In genomic region chr12:76187849-76188248, GRCm38 (mm10) we compare ENCODE assay signal across 8 mouse cellular contexts. TPM values are rescaled to one million over a fixed set of nuclear protein-coding genes. Genes with fewer than 3 reads are reported as not detected.
A peak's percentile ranks its signal among the peaks of the same experiment; 100 is the strongest.
DNase-seq lines count a peak whose midpoint lies in the region; ATAC-seq lines count a peak whose summit lies in the region.

No protein-coding gene starts in this region.

- H3K4me3 ChIP-seq in limb, embryonic 11.5 days (ENCODE audit: low read depth, low read length), result no peak overlapping the region
- H3K4me3 ChIP-seq in limb, embryonic 10.5 days, result no peak overlapping the region
- no peak overlapping the region for H3K4me3 ChIP-seq in intestine, embryonic 16.5 days (ENCODE audit: low read length)

- ATAC-seq in limb, embryonic 11.5 days (ENCODE audit: insufficient number of reproducible peaks, low FRiP score, low TSS enrichment, low read depth), result no peak
- ATAC-seq in intestine, embryonic 16.5 days, result peak; percentile 44; the same call in 1 of the 2 replicates
- peak; percentile 65; the same call in 1 of the 2 replicates for ATAC-seq in megakaryocyte progenitor cell, adult 5-6 weeks (replicated peaks; ENCODE audit: poor library complexity)

- WGBS in limb, embryonic 11.5 days, result 41% methylated on average over 8 of the region's 8 CpGs
- 44% methylated on average over 8 of the region's 8 CpGs for WGBS in limb, embryonic 10.5 days
- 34% methylated on average over 8 of the region's 8 CpGs for WGBS in intestine, embryonic 16.5 days

- no peaks in the 10 kb centered on the region for H3K4me1 ChIP-seq in limb, embryonic 11.5 days (ENCODE audit: control insufficient read depth, insufficient read depth, low read length)
- no peaks in the 10 kb centered on the region for H3K4me1 ChIP-seq in limb, embryonic 10.5 days
- H3K4me1 ChIP-seq in intestine, embryonic 16.5 days (ENCODE audit: control insufficient read depth, insufficient read depth, low read length), result no peaks in the 10 kb centered on the region

- H3K9ac ChIP-seq in limb, embryonic 11.5 days (ENCODE audit: low read length), result no peak overlapping the region
- no peak overlapping the region for H3K9ac ChIP-seq in intestine, embryonic 16.5 days (ENCODE audit: low read depth, low read length)

- no peaks in the 10 kb centered on the region for H3K9me3 ChIP-seq in limb, embryonic 11.5 days (ENCODE audit: control insufficient read depth, low read length)
- no peaks in the 10 kb centered on the region for H3K9me3 ChIP-seq in limb, embryonic 10.5 days (replicated peaks)
- H3K9me3 ChIP-seq in intestine, embryonic 16.5 days (ENCODE audit: control insufficient read depth, low read length), result no peaks in the 10 kb centered on the region

- DNase-seq in adrenal gland, postnatal 10 days, result peak; percentile 37
- no peak for DNase-seq in adrenal gland, postnatal 4 days (ENCODE audit: low spot score in 2 of 2)
- peak; percentile 46 for DNase-seq in limb, embryonic 11.5 days (ENCODE audit: low spot score)
- DNase-seq in limb, embryonic 10.5 days (ENCODE audit: low spot score), result no peak
- peak; percentile 26 for DNase-seq in cerebellum, adult 11 months
- no peak for DNase-seq in gastrocnemius, postnatal 10 days

- no peaks in the 10 kb centered on the region for H3K36me3 ChIP-seq in limb, embryonic 11.5 days (ENCODE audit: control insufficient read depth, insufficient read depth, low read length)
- no peaks in the 10 kb centered on the region for H3K36me3 ChIP-seq in limb, embryonic 10.5 days
- H3K36me3 ChIP-seq in intestine, embryonic 16.5 days (ENCODE audit: control insufficient read depth, insufficient read depth, low read length), result no peaks in the 10 kb centered on the region

- H3K27me3 ChIP-seq in limb, embryonic 11.5 days (ENCODE audit: control insufficient read depth, insufficient read depth, low read length), result no peaks in the 10 kb centered on the region
- no peaks in the 10 kb centered on the region for H3K27me3 ChIP-seq in limb, embryonic 10.5 days (ENCODE audit: low read depth, poor library complexity, severe bottlenecking)
- no peaks in the 10 kb centered on the region for H3K27me3 ChIP-seq in intestine, embryonic 16.5 days (replicated peaks; ENCODE audit: control insufficient read depth, insufficient read depth, low read length)

- no peak overlapping the region for H3K4me2 ChIP-seq in limb, embryonic 11.5 days (ENCODE audit: low read depth, severe bottlenecking)
- H3K4me2 ChIP-seq in intestine, embryonic 16.5 days (ENCODE audit: low read depth, low read length), result no peak overlapping the region

- H3K27ac ChIP-seq in limb, embryonic 11.5 days (replicated peaks; ENCODE audit: low read depth, low read length), result no peak overlapping the region
- H3K27ac ChIP-seq in limb, embryonic 10.5 days, result no peak overlapping the region
- no peak overlapping the region for H3K27ac ChIP-seq in intestine, embryonic 16.5 days (ENCODE audit: low read length)

RNA-seq across cellular contexts. Expression of gene Esr2, which starts 10.8 kb away (rescaled TPM):
- not detected for total RNA-seq in adrenal gland, postnatal 10 days (2021)
- under 1 TPM in 1 of 2 experiments, not detected in 1; 0.20 TPM for total RNA-seq in adrenal gland, postnatal 4 days (2021)
- polyA plus RNA-seq in limb, embryonic 11.5 days (2014; fragmentation: Nextera tagmentation; extraction: Ambion mirVana), result 0.20 and 0.40 TPM in 2 replicates
- 0.14 and 0.18 TPM in 2 replicates for polyA plus RNA-seq in limb, embryonic 10.5 days (2016; fragmentation: Nextera tagmentation; extraction: Ambion mirVana)
- polyA plus RNA-seq in intestine, embryonic 16.5 days (2015; fragmentation: Nextera tagmentation; extraction: Ambion mirVana), result 0.04 and 0.05 TPM in 2 replicates
- not detected in 2 replicates for total RNA-seq in megakaryocyte progenitor cell, adult 5-6 weeks (2015)
- not detected in 2 replicates for total RNA-seq in megakaryocyte progenitor cell, adult 5-6 weeks (2017)
- under 1 TPM; 0.07 to 0.09 TPM for total RNA-seq in gastrocnemius, postnatal 10 days (2021)

RNA-seq across cellular contexts. Expression of gene Tex21, which starts 58.7 kb away (rescaled TPM):
- total RNA-seq in adrenal gland, postnatal 10 days (2021), result not detected
- total RNA-seq in adrenal gland, postnatal 4 days (2021), result not detected
- 0.14 TPM in 1 of 2 replicates, not detected in the other for polyA plus RNA-seq in limb, embryonic 11.5 days (2014; fragmentation: Nextera tagmentation; extraction: Ambion mirVana)
- not detected in 2 replicates for polyA plus RNA-seq in limb, embryonic 10.5 days (2016; fragmentation: Nextera tagmentation; extraction: Ambion mirVana)
- 0.06 TPM in 1 of 2 replicates, not detected in the other for polyA plus RNA-seq in intestine, embryonic 16.5 days (2015; fragmentation: Nextera tagmentation; extraction: Ambion mirVana)
- not detected in 2 replicates for total RNA-seq in megakaryocyte progenitor cell, adult 5-6 weeks (2015)
- total RNA-seq in megakaryocyte progenitor cell, adult 5-6 weeks (2017), result 0.14 TPM in 1 of 2 replicates, not detected in the other
- not detected for total RNA-seq in gastrocnemius, postnatal 10 days (2021)

Comparison
In these comparisons a context has a peak if more than half of its experiments do, and no peak if none do; other contexts are left out.
1. DNase-seq: peak in adrenal gland, postnatal 10 days (single experiment), limb, embryonic 11.5 days (single experiment) and cerebellum, adult 11 months (single experiment); none in adrenal gland, postnatal 4 days (0 of 2), limb, embryonic 10.5 days (single experiment) and gastrocnemius, postnatal 10 days (single experiment).